ENCODE assay signal across 13 mouse cellular contexts in genomic region chr10:80693401-80694045, GRCm38 (mm10). TPM values are rescaled to one million over a fixed set of nuclear protein-coding genes. Genes with fewer than 3 reads are reported as not detected.
DNase-seq lines count a peak whose midpoint lies in the region; ATAC-seq and TF ChIP-seq lines count a peak whose summit lies in the region.
"Had no signal": no experiment of that assay in that cellular context is flagged by ENCODE, and none has a peak within 500 bp of the region (broad histone marks: within the 10 kb centered on the region; RNA-seq: fewer than 3 reads in every experiment).

No protein-coding gene starts in this region.

- no peak for TF ChIP-seq POLR2A in thymus, adult 2 months (IDR thresholded peaks at IDR 0.05; ENCODE audit: control insufficient read depth, extremely low read depth, insufficient read depth, low read length, poor library complexity)

- no peak overlapping the region for H3K4me2 ChIP-seq in kidney, embryonic 14.5 days (replicated peaks; ENCODE audit: low read depth, low read length)
- H3K4me2 ChIP-seq in hindbrain, embryonic 11.5 days (replicated peaks; ENCODE audit: low read depth, low read length): no peak overlapping the region
- H3K4me2 ChIP-seq: hindbrain, embryonic 14.5 days had no signal

- H3K9ac ChIP-seq in kidney, embryonic 14.5 days (ENCODE audit: low read depth, low read length): no peak overlapping the region
- H3K9ac ChIP-seq in hindbrain, embryonic 11.5 days (ENCODE audit: low read depth, low read length): no peak overlapping the region
- H3K9ac ChIP-seq: hindbrain, embryonic 14.5 days had no signal

- H3K27me3 ChIP-seq in kidney, embryonic 14.5 days (ENCODE audit: control insufficient read depth, insufficient read depth, low read length): no peaks in the 10 kb centered on the region
- H3K27me3 ChIP-seq in thymus, adult 2 months (ENCODE audit: control insufficient read depth, insufficient read depth, low read length): no peaks in the 10 kb centered on the region
- no peaks in the 10 kb centered on the region for H3K27me3 ChIP-seq in hindbrain, embryonic 11.5 days (ENCODE audit: control insufficient read depth, insufficient read depth, low read length)

- H3K27ac ChIP-seq in kidney, embryonic 14.5 days (ENCODE audit: low read depth, low read length): no peak overlapping the region
- peak overlapping the region; percentile 95 for H3K27ac ChIP-seq in thymus, adult 2 months (ENCODE audit: control insufficient read depth, insufficient read depth, low read length)
- no peak overlapping the region for H3K27ac ChIP-seq in hindbrain, embryonic 11.5 days (ENCODE audit: low read depth, low read length)
- H3K27ac ChIP-seq: hindbrain, embryonic 14.5 days had no signal

- peak; percentile 50 for DNase-seq in kidney, adult 18-20 months
- DNase-seq in thymus, adult 2 months: no peak
- no peak for DNase-seq in thymus, postnatal 25 days
- DNase-seq in induced T-regulatory cell, adult 2 months (ENCODE audit: low read depth): peak; percentile 56
- no peak for DNase-seq in adrenal gland, adult 2 months
- no peak for DNase-seq in hindbrain, embryonic 11.5 days (ENCODE audit: low spot score)
- DNase-seq: cerebellum, adult 11 months; embryo, embryonic 11 days; gastrocnemius, postnatal 25 days had no signal

- H3K4me3 ChIP-seq in kidney, embryonic 14.5 days (ENCODE audit: low read length): no peak overlapping the region
- H3K4me3 ChIP-seq in thymus, adult 2 months (ENCODE audit: control insufficient read depth, insufficient read depth, low read length): no peak overlapping the region
- no peak overlapping the region for H3K4me3 ChIP-seq in hindbrain, embryonic 11.5 days (ENCODE audit: low read depth, low read length)
- H3K4me3 ChIP-seq: layer of hippocampus, adult 2 months had no signal

- ATAC-seq in kidney, embryonic 14.5 days (ENCODE audit: low FRiP score, low TSS enrichment): no peak
- ATAC-seq in hindbrain, embryonic 11.5 days (ENCODE audit: low FRiP score): no peak
- ATAC-seq: midbrain, embryonic 16.5 days had no signal

- H3K9me3 ChIP-seq in kidney, embryonic 14.5 days (ENCODE audit: control insufficient read depth, low read length): no peaks in the 10 kb centered on the region
- no peaks in the 10 kb centered on the region for H3K9me3 ChIP-seq in hindbrain, embryonic 11.5 days (ENCODE audit: control insufficient read depth, low read length)

- H3K4me1 ChIP-seq in kidney, embryonic 14.5 days (ENCODE audit: control insufficient read depth, insufficient read depth, low read length): 0 out of 2 replicates have a peak, but pooled peaks cover 10% of the 10 kb centered on the region
- peaks cover 71% of the 10 kb centered on the region for H3K4me1 ChIP-seq in thymus, adult 2 months (replicated peaks; ENCODE audit: control insufficient read depth, insufficient read depth, low read length)
- H3K4me1 ChIP-seq in hindbrain, embryonic 11.5 days (replicated peaks; ENCODE audit: control insufficient read depth, insufficient read depth, low read length): no peaks in the 10 kb centered on the region

- WGBS in kidney, embryonic 14.5 days: 83% methylated on average over 12 of the region's 12 CpGs
- WGBS in thymus, adult 2 months: 77% methylated on average over 12 of the region's 12 CpGs
- WGBS in hindbrain, embryonic 11.5 days: 91% methylated on average over 12 of the region's 12 CpGs

- no peak for TF ChIP-seq CTCF in thymus, adult 2 months (IDR thresholded peaks at IDR 0.05; ENCODE audit: borderline replicate concordance, control insufficient read depth, extremely low read depth, insufficient read depth, low read length, poor library complexity)

- H3K36me3 ChIP-seq in kidney, embryonic 14.5 days (ENCODE audit: control insufficient read depth, insufficient read depth, low read length): peaks cover 17% of the 10 kb centered on the region
- H3K36me3 ChIP-seq in thymus, adult 2 months (ENCODE audit: control insufficient read depth, insufficient read depth, low read length): peaks cover 27% of the 10 kb centered on the region
- H3K36me3 ChIP-seq in hindbrain, embryonic 11.5 days (ENCODE audit: control insufficient read depth, insufficient read depth, low read length): peaks cover 9% of the 10 kb centered on the region

RNA-seq across cellular contexts. Expression of gene Mob3a, which starts 8.3 kb away (rescaled TPM):
- 23.3 and 34.4 TPM in 2 replicates for polyA plus RNA-seq in kidney, embryonic 14.5 days (2014; fragmentation: Nextera tagmentation; extraction: Ambion mirVana)
- polyA plus RNA-seq in thymus, adult 2 months (2012; rRNA removed): 252 and 261 TPM in 2 replicates
- total RNA-seq in adrenal gland, adult 2 months (2021): 10 to 100 TPM; 18.0 to 19.4 TPM
- polyA plus RNA-seq in adrenal gland, adult 2 months (2012; rRNA removed): 22.5 and 27.1 TPM in 2 replicates
- 54.4 and 55.6 TPM in 2 replicates for polyA plus RNA-seq in hindbrain, embryonic 11.5 days (2014; fragmentation: Nextera tagmentation; extraction: Ambion mirVana)

RNA-seq across cellular contexts. Expression of gene Izumo4, which starts 8.5 kb away (rescaled TPM):
- 8.5 and 14.6 TPM in 2 replicates for polyA plus RNA-seq in kidney, embryonic 14.5 days (2014; fragmentation: Nextera tagmentation; extraction: Ambion mirVana)
- 56.4 and 66.9 TPM in 2 replicates for polyA plus RNA-seq in thymus, adult 2 months (2012; rRNA removed)
- total RNA-seq in adrenal gland, adult 2 months (2021): 10 to 100 TPM; 13.2 to 21.2 TPM
- polyA plus RNA-seq in adrenal gland, adult 2 months (2012; rRNA removed): 73.3 and 74.3 TPM in 2 replicates
- polyA plus RNA-seq in hindbrain, embryonic 11.5 days (2014; fragmentation: Nextera tagmentation; extraction: Ambion mirVana): 10.3 and 11.4 TPM in 2 replicates

RNA-seq across cellular contexts. Expression of gene Mknk2, which starts 15.6 kb away (rescaled TPM):
- 68.1 and 99.2 TPM in 2 replicates for polyA plus RNA-seq in kidney, embryonic 14.5 days (2014; fragmentation: Nextera tagmentation; extraction: Ambion mirVana)
- polyA plus RNA-seq in thymus, adult 2 months (2012; rRNA removed): 606 and 621 TPM in 2 replicates
- 100 to 1,000 TPM; 185 to 189 TPM for total RNA-seq in adrenal gland, adult 2 months (2021)
- polyA plus RNA-seq in adrenal gland, adult 2 months (2012; rRNA removed): 427 and 546 TPM in 2 replicates
- 47.0 and 48.4 TPM in 2 replicates for polyA plus RNA-seq in hindbrain, embryonic 11.5 days (2014; fragmentation: Nextera tagmentation; extraction: Ambion mirVana)

RNA-seq across cellular contexts. Expression of gene Btbd2, which starts 36.7 kb away (rescaled TPM):
- 63.4 and 80.2 TPM in 2 replicates for polyA plus RNA-seq in kidney, embryonic 14.5 days (2014; fragmentation: Nextera tagmentation; extraction: Ambion mirVana)
- polyA plus RNA-seq in thymus, adult 2 months (2012; rRNA removed): 94.7 and 103 TPM in 2 replicates
- total RNA-seq in adrenal gland, adult 2 months (2021): 10 to 100 TPM; 54.1 to 73.9 TPM
- polyA plus RNA-seq in adrenal gland, adult 2 months (2012; rRNA removed): 165 and 166 TPM in 2 replicates
- polyA plus RNA-seq in hindbrain, embryonic 11.5 days (2014; fragmentation: Nextera tagmentation; extraction: Ambion mirVana): 36.2 and 47.2 TPM in 2 replicates

RNA-seq across cellular contexts. Expression of gene Ap3d1, which starts 48.5 kb away (rescaled TPM):
- 70.8 and 80.6 TPM in 2 replicates for polyA plus RNA-seq in kidney, embryonic 14.5 days (2014; fragmentation: Nextera tagmentation; extraction: Ambion mirVana)
- polyA plus RNA-seq in thymus, adult 2 months (2012; rRNA removed): 182 and 195 TPM in 2 replicates
- total RNA-seq in adrenal gland, adult 2 months (2021): 100 to 1,000 TPM in 1 of 2 experiments, 10 to 100 TPM in 1; 85.6 to 104 TPM
- 98.1 and 131 TPM in 2 replicates for polyA plus RNA-seq in adrenal gland, adult 2 months (2012; rRNA removed)
- polyA plus RNA-seq in hindbrain, embryonic 11.5 days (2014; fragmentation: Nextera tagmentation; extraction: Ambion mirVana): 68.5 and 85.1 TPM in 2 replicates

Comparison
In these comparisons a context has a peak if more than half of its experiments do, and no peak if none do; other contexts are left out.
1. DNase-seq: peak in kidney, adult 18-20 months (single experiment) and induced T-regulatory cell, adult 2 months (single experiment); none in thymus, adult 2 months (single experiment), thymus, postnatal 25 days (single experiment), adrenal gland, adult 2 months (single experiment) and hindbrain, embryonic 11.5 days (single experiment).